Mouse (Mus musculus) MN1 (cell line): Measurements from ENCODE around the gene Klra3.
"Not testable (repeated sequence)": the region's sequence is repeated elsewhere in the genome, so short reads cannot be mapped to it uniquely, and the experiment has no call there.

Experiments used
- DNase-seq: peaks from one replicate; pipeline ENCODE4 v3.0.0-alpha.2; 2016; ENCODE audit warnings: low spot score

The Klra3 gene

GRCm38 (mm10) chr6:130337411-130337810, at the start of gene Klra3:
Gene Klra3 (minus strand): TSS chr6:130337574.
- no peak for DNase-seq

- DNase-seq, result no peak
These were observed 49.4 kb upstream of the Klra3 start, which contains the start of gene Klra1 for GRCm38 (mm10) chr6:130386750-130387149. Gene Klra1 (minus strand): TSS chr6:130386874.

- DNase-seq, result no peak
These were observed 48.4 kb upstream of the Klra3 start for GRCm38 (mm10) chr6:130385803-130386202.

GRCm38 (mm10) chr6:130382375-130382774, 45.0 kb upstream of the Klra3 start:
- DNase-seq, result no peak

GRCm38 (mm10) chr6:130345381-130345780, 8.0 kb upstream of the Klra3 start:
- not testable (repeated sequence) for DNase-seq

GRCm38 (mm10) chr6:130341973-130342372, 4.6 kb upstream of the Klra3 start:
- not testable (repeated sequence) for DNase-seq

GRCm38 (mm10) chr6:130287984-130288649, 49.3 kb downstream of the Klra3 start:
- DNase-seq, result no peak

- DNase-seq, result not testable (repeated sequence)
These were observed 55.5 kb downstream of the Klra3 start, which contains the start of gene Klra10 for GRCm38 (mm10) chr6:130281828-130282227. Gene Klra10 (minus strand): TSS chr6:130281928.
